Mouse (Mus musculus) embryonic fibroblast, embryonic 13.5 days (primary cell): Measurements from ENCODE around the gene Rtkn2.

ENCODE experiments used
- CTCF ChIP-seq: IDR thresholded peaks from 2 replicates; pipeline ENCODE4 v1.5.1; 2011; ENCODE audit warnings: mild to moderate bottlenecking, control low read depth, low read length, moderate library complexity, borderline replicate concordance; ENCODE audit not compliant: insufficient read depth
- POLR2A ChIP-seq: IDR thresholded peaks from 2 replicates; pipeline ENCODE4 v1.6.1; 2011; ENCODE audit warnings: low read depth, mild to moderate bottlenecking, control low read depth, low read length, moderate library complexity

GRCm38 (mm10) chr10:68013137-68013536, 33.8 kb downstream of the Rtkn2 start:
- peak; percentile 73 for TF ChIP-seq CTCF
- no peak for TF ChIP-seq POLR2A
